Mouse (Mus musculus) megakaryocyte, embryonic 14.5 days (primary cell): ENCODE results near the gene Slc5a3. TPM values are rescaled to one million over a fixed set of nuclear protein-coding genes. Genes with fewer than 3 reads are reported as not detected.

Source experiments
- H3K27me3 ChIP-seq: replicated peaks from 2 replicates; pipeline ENCODE3; 2012; ENCODE audit warnings: inconsistent platforms
- H3K36me3 ChIP-seq: replicated peaks from 2 replicates; pipeline ENCODE3; 2012; ENCODE audit warnings: low read length, inconsistent platforms, mixed read lengths
- H3K4me1 ChIP-seq: 2 replicates; pipeline ENCODE4 v1.6.1; 2012; ENCODE audit warnings: inconsistent platforms
- H3K4me3 ChIP-seq: replicated peaks from 2 replicates; pipeline ENCODE3; 2012; ENCODE audit warnings: moderate library complexity, mild to moderate bottlenecking, inconsistent platforms
- H3K9me3 ChIP-seq: 2 replicates; pipeline ENCODE4 v1.6.1; 2012; ENCODE audit warnings: inconsistent platforms
- FLI1 ChIP-seq: IDR thresholded peaks from 2 replicates; pipeline ENCODE4 v1.6.1; 2012; ENCODE audit warnings: low read length, inconsistent platforms, mixed read lengths
- GATA1 ChIP-seq: IDR thresholded peaks from 3 replicates; pipeline ENCODE4 v1.6.1; 2012; ENCODE audit warnings: mixed read lengths, low read length, inconsistent platforms, borderline replicate concordance
- polyA plus RNA-seq: library from polyadenylated mRNA; stranded (reverse); fragments of >175 nt; gene quantifications from 2 replicates; pipeline ENCODE4 v1.2.3, GENCODE M21; 2012; ENCODE audit warnings: low replicate concordance; ENCODE audit not compliant: insufficient read depth

Gene Slc5a3
- polyA plus RNA-seq, result not detected in 2 replicates

GRCm38 (mm10) chr16:92057852-92058643, at the start of gene Slc5a3, which contains the start of the genes Mrps6 and Gm49711:
TSS of gene Slc5a3 (plus strand) at chr16:92058322.
TSS of gene Mrps6 (plus strand) at chr16:92058270.
TSS of gene Gm49711 (plus strand) at chr16:92058316.
- Histone ChIP-seq H3K9me3 (peaks cover 19% of the 10 kb centered on the region), H3K4me3 (peak within 1 kb of the TSS; percentile 98), H3K4me1 (peaks cover 39% of the 10 kb centered on the region), H3K27me3 (peaks cover 7% of the 10 kb centered on the region), H3K36me3 (peaks cover 30% of the 10 kb centered on the region)
- no peak for TF ChIP-seq GATA1
- no peak for TF ChIP-seq FLI1

GRCm38 (mm10) chr16:92009586-92009985, 48.5 kb upstream of the Slc5a3 start:
- Histone ChIP-seq H3K4me1 (no peaks in the 10 kb centered on the region), H3K9me3 (peaks cover 26% of the 10 kb centered on the region), H3K27me3 (peaks cover 17% of the 10 kb centered on the region), H3K36me3 (no peaks in the 10 kb centered on the region), H3K4me3 (no peak overlapping the region)
- TF ChIP-seq GATA1, result no peak
- TF ChIP-seq FLI1, result no peak

- Histone ChIP-seq H3K9me3 (peaks cover 3% of the 10 kb centered on the region; the same call in 1 of the 2 replicates), H3K36me3 (no peaks in the 10 kb centered on the region), H3K4me3 (no peak overlapping the region), H3K4me1 (peaks cover 40% of the 10 kb centered on the region), H3K27me3 (peaks cover 17% of the 10 kb centered on the region)
- TF ChIP-seq GATA1 (no peak), FLI1 (no peak)
These were observed 41.3 kb upstream of the Slc5a3 start for GRCm38 (mm10) chr16:92016792-92017191.

GRCm38 (mm10) chr16:92019141-92020118, 38.7 kb upstream of the Slc5a3 start:
- no peaks in the 10 kb centered on the region for H3K36me3 ChIP-seq
- TF ChIP-seq FLI1 (no peak), GATA1 (no peak)
- H3K9me3 ChIP-seq, result peaks cover 3% of the 10 kb centered on the region; the same call in 1 of the 2 replicates
- peak overlapping the region; percentile 91 for H3K4me3 ChIP-seq
- H3K4me1 ChIP-seq, result peaks cover 57% of the 10 kb centered on the region
- H3K27me3 ChIP-seq, result peaks cover 7% of the 10 kb centered on the region

DNA sequence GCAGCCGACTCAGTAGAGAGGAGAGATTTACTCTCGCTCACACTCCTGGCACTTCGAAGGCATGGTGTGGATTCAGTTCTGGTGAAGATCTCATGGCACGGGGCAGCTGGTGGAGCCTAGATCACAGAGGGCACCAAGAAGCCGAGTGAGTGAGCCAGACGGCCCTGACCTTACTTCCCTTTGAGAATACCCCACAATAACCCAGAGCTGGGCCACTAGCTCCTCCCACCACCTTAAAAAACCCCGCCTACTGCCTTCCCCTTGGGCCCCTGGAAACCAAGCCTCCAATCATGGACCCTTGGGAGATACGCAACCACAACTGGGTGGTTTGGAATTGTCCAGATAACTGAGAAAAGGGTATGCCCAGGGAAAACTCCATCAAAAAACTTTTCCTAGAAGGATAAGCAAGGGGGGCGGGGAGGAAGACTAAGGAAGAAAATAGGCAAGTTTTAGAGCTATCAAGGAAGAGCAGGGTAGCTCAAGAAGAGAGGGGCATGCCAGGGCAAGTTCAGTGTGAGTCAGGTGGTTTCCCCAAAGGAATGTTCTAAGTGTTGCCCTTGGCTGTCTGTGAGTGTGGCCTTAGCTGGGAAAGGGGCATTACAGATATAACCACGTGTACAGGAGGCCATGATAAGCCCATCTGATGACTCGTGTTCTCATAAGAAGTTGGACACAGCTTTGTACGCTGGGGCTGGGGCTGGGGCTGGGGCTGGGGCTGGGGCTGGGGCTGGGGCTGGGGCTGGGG, 36.3 kb upstream of the Slc5a3 start:
- Histone ChIP-seq H3K4me3 (peak overlapping the region; percentile 51), H3K27me3 (peaks cover 8% of the 10 kb centered on the region), H3K36me3 (no peaks in the 10 kb centered on the region), H3K9me3 (peaks cover 10% of the 10 kb centered on the region; the same call in 1 of the 2 replicates), H3K4me1 (peaks cover 57% of the 10 kb centered on the region)
- TF ChIP-seq GATA1 (no peak), FLI1 (no peak)

DNA sequence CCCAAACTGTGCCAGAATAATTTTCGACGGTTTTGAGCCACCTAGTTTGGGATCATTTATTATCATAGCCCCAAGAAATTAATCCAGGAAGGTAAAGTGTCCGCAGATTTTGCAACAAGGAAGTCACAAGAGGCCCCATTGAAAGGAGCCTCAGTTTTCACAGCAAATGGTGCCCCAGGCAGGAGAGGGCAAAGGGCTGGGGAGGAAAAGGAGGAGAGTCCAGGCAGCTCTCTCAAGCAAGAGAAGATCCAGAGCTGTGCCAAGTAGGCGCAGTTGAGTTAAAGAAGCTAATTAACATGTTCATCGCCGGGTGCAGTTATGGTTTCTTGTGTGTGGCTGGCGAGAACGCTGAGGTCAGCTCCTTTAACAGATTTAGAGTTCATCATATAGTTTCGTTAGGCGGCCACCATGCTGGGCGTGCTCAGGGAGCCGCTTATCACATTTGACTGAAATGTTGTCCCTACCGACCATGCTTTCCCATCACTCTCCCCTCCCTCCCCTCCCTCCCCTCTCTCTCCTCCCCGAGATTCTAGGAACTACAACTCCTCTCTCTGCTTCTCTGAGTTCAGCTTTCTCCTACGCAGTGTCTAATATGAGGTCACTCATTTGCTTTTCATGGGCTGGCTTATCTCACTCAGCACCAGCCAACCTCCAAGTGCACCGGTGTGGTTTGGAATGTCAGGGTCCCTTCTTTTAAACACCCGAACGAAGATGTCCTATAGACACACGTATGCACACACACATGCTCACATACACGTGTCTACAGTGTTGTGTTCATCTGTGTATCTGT, 35.4 kb upstream of the Slc5a3 start:
- H3K4me1 ChIP-seq, result peaks cover 56% of the 10 kb centered on the region
- H3K9me3 ChIP-seq, result peaks cover 12% of the 10 kb centered on the region; the same call in 1 of the 2 replicates
- H3K36me3 ChIP-seq, result no peaks in the 10 kb centered on the region
- H3K4me3 ChIP-seq, result no peak overlapping the region
- peaks cover 16% of the 10 kb centered on the region for H3K27me3 ChIP-seq
- TF ChIP-seq FLI1 (no peak), GATA1 (no peak)

- Histone ChIP-seq H3K9me3 (peaks cover 46% of the 10 kb centered on the region), H3K36me3 (no peaks in the 10 kb centered on the region), H3K4me3 (no peak overlapping the region), H3K27me3 (peaks cover 39% of the 10 kb centered on the region), H3K4me1 (peaks cover 3% of the 10 kb centered on the region; the same call in 1 of the 2 replicates)
- TF ChIP-seq GATA1 (no peak), FLI1 (no peak)
These were observed 24.8 kb upstream of the Slc5a3 start for GRCm38 (mm10) chr16:92033286-92033685.

DNA sequence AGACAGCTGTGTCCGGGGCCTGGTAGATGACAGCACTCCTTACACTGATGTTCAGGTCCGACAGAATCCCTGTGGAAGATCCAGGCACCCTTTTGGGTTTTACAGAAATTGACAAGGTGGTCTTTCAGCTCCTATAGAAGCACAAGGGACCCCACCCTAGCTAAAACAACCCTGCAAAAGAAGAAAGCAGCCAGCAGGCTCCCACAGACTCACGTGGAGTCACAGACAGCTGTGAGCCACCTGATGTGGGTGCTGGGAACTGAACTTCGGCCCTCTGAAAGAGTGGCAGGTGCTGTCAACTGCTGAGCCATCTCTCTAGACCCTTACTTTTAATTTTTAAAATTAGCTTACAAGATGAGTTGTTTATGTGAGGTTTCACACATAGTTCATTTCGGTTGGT, 23.4 kb upstream of the Slc5a3 start:
- Histone ChIP-seq H3K36me3 (no peaks in the 10 kb centered on the region), H3K9me3 (peaks cover 45% of the 10 kb centered on the region), H3K27me3 (peaks cover 38% of the 10 kb centered on the region), H3K4me1 (peaks cover 6% of the 10 kb centered on the region), H3K4me3 (no peak overlapping the region)
- TF ChIP-seq FLI1 (no peak), GATA1 (no peak)

DNA sequence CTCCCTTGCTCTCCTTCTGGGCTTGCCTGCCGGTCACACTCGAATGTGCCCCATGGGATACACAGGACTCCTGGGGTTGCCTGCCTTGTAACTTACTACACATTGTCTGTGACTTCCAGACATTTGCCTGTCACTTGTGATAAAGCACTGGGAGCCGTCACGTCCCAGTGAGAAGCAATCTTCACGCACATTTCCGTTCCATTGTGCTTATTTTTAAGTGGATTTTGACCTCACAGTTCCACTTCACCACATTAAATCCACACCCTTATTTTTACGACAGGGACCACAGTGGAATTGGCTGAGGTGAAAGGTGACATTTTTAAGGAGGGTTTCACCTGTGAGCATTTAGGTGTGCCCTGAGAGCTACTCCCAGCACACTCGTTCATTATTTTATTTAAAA, 21.4 kb upstream of the Slc5a3 start:
- H3K27me3 ChIP-seq, result peaks cover 31% of the 10 kb centered on the region
- H3K4me3 ChIP-seq, result no peak overlapping the region
- H3K9me3 ChIP-seq, result peaks cover 31% of the 10 kb centered on the region
- peaks cover 6% of the 10 kb centered on the region for H3K4me1 ChIP-seq
- TF ChIP-seq FLI1, result no peak
- H3K36me3 ChIP-seq, result no peaks in the 10 kb centered on the region
